Mouse (Mus musculus) liver, embryonic 16.5 days (tissue): ENCODE measurements around the gene Pif1. TPM values are rescaled to one million over a fixed set of nuclear protein-coding genes. Genes with fewer than 3 reads are reported as not detected.

Source experiments
- ATAC-seq: fragments of 200-750 bp; cut with Nextera tagmentation; 2 replicates; pipeline ENCODE4 v1.8.0; 2017; ENCODE audit warnings: low read depth, mild to moderate bottlenecking, moderate number of reproducible peaks, moderate library complexity
- H3K27ac ChIP-seq: fragments of 300-500 bp; sonication (generic); 2 replicates; pipeline ENCODE4 v1.5.1; 2014; ENCODE audit warnings: mild to moderate bottlenecking, low read length
- H3K27me3 ChIP-seq: fragments of 300-500 bp; sonication (generic); 2 replicates; pipeline ENCODE4 v1.6.1; 2014; ENCODE audit warnings: low read depth, low read length, mixed read lengths; ENCODE audit not compliant: control insufficient read depth, insufficient read depth
- H3K36me3 ChIP-seq: fragments of 300-500 bp; sonication (generic); 2 replicates; pipeline ENCODE4 v1.6.1; 2014; ENCODE audit warnings: mild to moderate bottlenecking; ENCODE audit not compliant: control insufficient read depth, insufficient read depth
- H3K4me1 ChIP-seq: fragments of 300-500 bp; sonication (generic); 2 replicates; pipeline ENCODE4 v1.6.1; 2014; ENCODE audit warnings: low read depth, low read length, mixed read lengths; ENCODE audit not compliant: control insufficient read depth
- H3K4me2 ChIP-seq: fragments of 300-500 bp; sonication (generic); 2 replicates; pipeline ENCODE4 v1.6.1; 2014; ENCODE audit warnings: low read depth, low read length, mixed read lengths
- H3K4me3 ChIP-seq: fragments of 300-500 bp; sonication (generic); 2 replicates; pipeline ENCODE4 v1.5.1; 2014; ENCODE audit warnings: low read depth, mild to moderate bottlenecking, low read length
- H3K9ac ChIP-seq: fragments of 300-500 bp; sonication (generic); 2 replicates; pipeline ENCODE4 v1.6.1; 2014; ENCODE audit warnings: low read depth, low read length
- H3K9me3 ChIP-seq: fragments of 300-500 bp; sonication (generic); replicated peaks from 2 replicates; pipeline ENCODE4 v1.6.1; 2016; ENCODE audit warnings: low read length; ENCODE audit not compliant: control insufficient read depth
- WGBS: fragments of 180-500 bp; shearing (Covaris S2); extraction: QIAGEN DNeasy Blood & Tissue Kit; methylation state at CpG from one replicate; pipeline ENCODE4 v1.1.7; 2014; ENCODE audit not compliant: insufficient replicate concordance; 5-methylcytosine and 5-hydroxymethylcytosine counted together
- polyA plus RNA-seq: library from polyadenylated mRNA; unstranded; fragments of >200 nt; fragmentation: Nextera tagmentation; extraction: Ambion mirVana; gene quantifications from 2 replicates; pipeline ENCODE4 v1.2.1, GENCODE M21; 2015

Pif1 gene
- polyA plus RNA-seq, 1 experiment from 2014 or later: 9.6 TPM

DNA sequence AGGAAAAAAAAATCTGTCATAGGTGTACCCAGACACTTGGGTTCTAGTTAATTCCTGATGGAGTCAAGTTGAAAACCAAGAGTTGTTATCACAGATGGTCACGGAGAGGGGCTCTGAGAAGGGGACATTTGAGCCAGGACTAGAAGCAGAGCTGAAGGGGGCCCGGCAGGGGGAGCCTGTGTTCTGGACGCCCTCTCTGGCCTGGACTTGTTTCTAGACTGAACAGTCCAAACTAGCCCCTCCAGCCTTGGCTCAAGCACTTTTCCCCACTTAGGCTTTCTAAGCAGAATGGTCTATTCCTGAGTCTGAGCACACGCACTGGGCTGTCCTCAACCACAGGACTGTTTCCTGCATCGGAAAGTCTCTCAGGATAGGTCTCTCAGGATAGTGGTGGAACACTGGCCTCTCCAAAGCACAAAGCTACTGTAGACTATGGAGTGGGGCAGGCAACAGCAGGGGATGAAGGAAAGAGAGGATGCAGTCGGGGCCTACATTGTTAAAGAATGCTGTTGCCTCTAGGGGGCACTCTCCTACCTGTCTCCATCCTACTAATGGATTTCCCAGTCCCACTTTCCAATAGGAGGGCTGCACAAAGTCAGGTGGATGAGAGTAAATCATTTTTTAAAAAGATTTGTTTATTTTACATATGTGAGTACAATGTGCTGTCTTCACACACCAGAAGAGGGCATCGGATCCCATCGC is 16.6 kb downstream of the Pif1 start:
- peaks cover 5% of the 10 kb centered on the region for H3K4me1 ChIP-seq
- no peaks in the 10 kb centered on the region for H3K36me3 ChIP-seq
- no peaks in the 10 kb centered on the region for H3K9me3 ChIP-seq
- no peak overlapping the region for H3K27ac ChIP-seq
- ATAC-seq: no peak
- no peak overlapping the region for H3K4me2 ChIP-seq
- 54% methylated on average over 8 of the region's 8 CpGs for WGBS
- H3K4me3 ChIP-seq: no peak overlapping the region
- no peak overlapping the region for H3K9ac ChIP-seq
- no peaks in the 10 kb centered on the region for H3K27me3 ChIP-seq

DNA sequence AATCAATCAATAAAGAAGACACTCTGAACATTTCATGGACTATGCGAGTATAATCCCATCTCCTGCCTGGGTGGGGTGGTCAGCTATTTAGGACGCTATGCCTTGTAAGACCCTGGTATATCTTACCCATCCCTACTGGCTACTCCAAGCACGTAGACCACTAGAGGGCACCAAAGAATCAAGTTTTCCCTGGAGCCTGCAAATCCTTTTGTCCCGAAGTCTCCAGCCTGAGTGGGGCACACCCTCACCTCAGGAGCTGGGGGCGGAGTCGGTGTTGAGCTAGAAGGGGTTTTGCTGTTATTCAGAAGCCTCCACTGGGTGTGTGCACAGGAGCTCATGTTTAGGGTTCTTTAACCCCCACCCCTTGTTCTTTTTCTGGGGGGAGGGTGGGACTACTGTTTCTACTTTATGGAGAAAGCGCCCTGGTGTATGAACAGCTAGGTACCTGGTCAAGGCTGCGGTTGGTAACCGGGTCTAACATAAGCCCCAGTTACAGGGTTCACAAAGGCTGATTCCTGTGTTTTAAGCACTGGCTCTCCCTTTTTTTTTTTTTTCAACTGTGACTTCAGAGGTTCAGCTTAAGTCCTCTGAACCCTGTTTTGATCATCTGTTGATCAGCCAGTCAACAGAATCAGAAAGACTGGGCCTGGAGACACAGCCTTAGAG is 18.6 kb downstream of the Pif1 start:
- Histone ChIP-seq H3K36me3 (no peaks in the 10 kb centered on the region), H3K9ac (no peak overlapping the region), H3K4me2 (0 out of 2 replicates have a peak overlapping the region, but pooled peaks have one; percentile 17), H3K27ac (no peak overlapping the region), H3K27me3 (no peaks in the 10 kb centered on the region), H3K4me1 (peaks cover 3% of the 10 kb centered on the region; the same call in 1 of the 2 replicates), H3K4me3 (no peak overlapping the region), H3K9me3 (no peaks in the 10 kb centered on the region)
- ATAC-seq: 0 out of 2 replicates have a peak, but pooled peaks have one; percentile 19
- WGBS: 9% methylated on average over 9 of the region's 9 CpGs

DNA sequence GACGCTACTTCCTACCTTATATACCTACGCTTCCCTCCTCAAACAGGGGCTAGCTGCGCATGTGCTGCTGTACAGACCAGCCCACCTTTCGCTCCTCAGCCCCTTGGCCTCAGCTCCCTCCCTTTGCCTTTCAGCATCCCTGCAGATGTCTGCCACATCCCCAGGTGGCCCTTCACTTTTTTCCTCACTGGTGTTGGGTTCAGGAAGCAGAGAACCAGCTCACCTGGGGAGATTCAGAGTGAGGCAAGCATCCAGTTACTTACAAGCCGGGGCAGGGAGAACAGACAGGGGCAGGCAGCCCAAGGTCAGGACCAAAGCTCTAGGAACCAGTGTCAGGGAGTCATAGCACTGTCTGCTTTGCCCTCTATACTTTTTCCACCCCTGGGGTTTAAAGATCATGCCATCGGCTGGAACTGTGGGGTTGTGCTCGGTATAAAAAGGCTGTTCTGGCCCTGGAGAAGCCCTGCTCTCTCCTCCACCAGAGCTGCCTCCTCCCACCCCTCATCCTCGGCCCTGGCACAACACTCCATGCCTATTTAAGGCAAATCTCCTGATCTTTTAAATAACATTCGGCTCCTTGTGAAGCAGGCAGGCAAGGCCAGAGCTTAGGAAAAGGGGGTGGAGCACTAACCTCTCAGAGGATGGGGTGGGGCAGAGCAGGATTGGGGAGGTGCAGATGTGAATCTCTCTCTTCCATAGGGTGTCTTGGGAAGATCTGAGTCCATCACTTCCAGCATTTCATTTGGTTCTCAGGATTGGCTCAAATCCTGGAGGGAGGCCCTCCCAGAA is 19.6 kb downstream of the Pif1 start:
- Histone ChIP-seq H3K27ac (no peak overlapping the region), H3K4me3 (no peak overlapping the region), H3K27me3 (no peaks in the 10 kb centered on the region), H3K9me3 (no peaks in the 10 kb centered on the region), H3K4me1 (peaks cover 3% of the 10 kb centered on the region; the same call in 1 of the 2 replicates), H3K9ac (no peak overlapping the region), H3K4me2 (no peak overlapping the region), H3K36me3 (no peaks in the 10 kb centered on the region)
- no peak for ATAC-seq
- WGBS: 56% methylated on average over 9 of the region's 9 CpGs

- 32% methylated on average over 2 of the region's 2 CpGs for WGBS
- Histone ChIP-seq H3K27me3 (no peaks in the 10 kb centered on the region), H3K9me3 (no peaks in the 10 kb centered on the region), H3K4me2 (no peak overlapping the region), H3K4me1 (peaks cover 3% of the 10 kb centered on the region; the same call in 1 of the 2 replicates), H3K27ac (no peak overlapping the region), H3K36me3 (no peaks in the 10 kb centered on the region), H3K4me3 (no peak overlapping the region), H3K9ac (no peak overlapping the region)
- no peak for ATAC-seq
Observed at GRCm38 (mm10) chr9:65607120-65607519, 20.2 kb downstream of the Pif1 start.

- no peak overlapping the region for H3K9ac ChIP-seq
- no peak overlapping the region for H3K4me2 ChIP-seq
- H3K27me3 ChIP-seq: no peaks in the 10 kb centered on the region
- H3K36me3 ChIP-seq: no peaks in the 10 kb centered on the region
- peak; percentile 24; the same call in 1 of the 2 replicates for ATAC-seq
- H3K4me3 ChIP-seq: no peak overlapping the region
- WGBS: 71% methylated on average over 5 of the region's 5 CpGs
- no peaks in the 10 kb centered on the region for H3K4me1 ChIP-seq
- H3K9me3 ChIP-seq: no peaks in the 10 kb centered on the region
- H3K27ac ChIP-seq: no peak overlapping the region
Observed at GRCm38 (mm10) chr9:65611969-65612486, 25.1 kb downstream of the Pif1 start.

- no peak overlapping the region for H3K9ac ChIP-seq
- H3K4me2 ChIP-seq: no peak overlapping the region
- H3K27ac ChIP-seq: no peak overlapping the region
- H3K4me3 ChIP-seq: no peak overlapping the region
- H3K4me1 ChIP-seq: no peaks in the 10 kb centered on the region
- no peaks in the 10 kb centered on the region for H3K27me3 ChIP-seq
- H3K9me3 ChIP-seq: no peaks in the 10 kb centered on the region
- WGBS: 26% methylated on average over 2 of the region's 2 CpGs
- H3K36me3 ChIP-seq: no peaks in the 10 kb centered on the region
- ATAC-seq: no peak
Observed at GRCm38 (mm10) chr9:65613098-65613497, 26.1 kb downstream of the Pif1 start.

DNA sequence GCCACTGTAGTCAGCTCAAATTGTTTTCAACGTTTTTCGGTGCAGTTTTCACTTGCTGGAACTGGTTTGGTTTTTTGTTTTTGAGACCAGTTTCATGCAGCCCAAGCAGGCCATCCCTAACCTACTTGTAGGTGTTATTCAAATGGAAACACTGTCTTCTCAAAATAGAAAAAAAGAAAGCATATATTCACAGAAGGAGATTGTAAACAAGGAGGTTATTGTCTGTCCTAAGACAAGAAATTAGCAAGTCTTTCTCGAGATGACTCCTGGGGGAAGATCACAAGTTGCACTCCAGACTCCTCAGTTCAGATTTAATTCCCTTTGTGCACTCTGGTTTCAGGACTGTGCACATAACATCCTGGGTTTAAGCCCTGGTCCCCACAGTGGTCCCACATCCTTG is 32.4 kb downstream of the Pif1 start:
- Histone ChIP-seq H3K4me2 (no peak overlapping the region), H3K4me1 (no peaks in the 10 kb centered on the region), H3K9ac (no peak overlapping the region), H3K27ac (no peak overlapping the region), H3K4me3 (no peak overlapping the region), H3K9me3 (no peaks in the 10 kb centered on the region), H3K27me3 (no peaks in the 10 kb centered on the region), H3K36me3 (no peaks in the 10 kb centered on the region)
- no peak for ATAC-seq
- WGBS: 49% methylated on average over 3 of the region's 3 CpGs

- Histone ChIP-seq H3K9me3 (no peaks in the 10 kb centered on the region), H3K4me1 (no peaks in the 10 kb centered on the region), H3K36me3 (no peaks in the 10 kb centered on the region), H3K4me2 (no peak overlapping the region), H3K9ac (no peak overlapping the region), H3K4me3 (no peak overlapping the region), H3K27me3 (peaks cover 5% of the 10 kb centered on the region; the same call in 1 of the 2 replicates), H3K27ac (no peak overlapping the region)
- WGBS: 65% methylated on average over 4 of the region's 4 CpGs
- ATAC-seq: no peak
Observed at GRCm38 (mm10) chr9:65621196-65621595, 34.2 kb downstream of the Pif1 start.
